ENCODE assay signal across 9 mouse cellular contexts in genomic region chr3:53463765-53464114, GRCm38 (mm10). TPM values are rescaled to one million over a fixed set of nuclear protein-coding genes. Genes with fewer than 3 reads are reported as not detected.
DNase-seq lines count a peak whose midpoint lies in the region; ATAC-seq and TF ChIP-seq lines count a peak whose summit lies in the region.
"Had no signal": no experiment of that assay in that cellular context is flagged by ENCODE, and none has a peak within 500 bp of the region (broad histone marks: within the 10 kb centered on the region; RNA-seq: fewer than 3 reads in every experiment).

No protein-coding gene starts in this region.

- H3K4me2 ChIP-seq in embryonic facial prominence, embryonic 12.5 days (replicated peaks), result peak overlapping the region; percentile 70
- peak overlapping the region; percentile 70 for H3K4me2 ChIP-seq in intestine, postnatal 0 days (replicated peaks; ENCODE audit: low read depth)
- H3K4me2 ChIP-seq in neural tube, embryonic 14.5 days (ENCODE audit: low read depth, low read length), result peak overlapping the region; percentile 59

- no peak for TF ChIP-seq CTCF in liver, adult 2 months (IDR thresholded peaks at IDR 0.05; ENCODE audit: low read depth, low read length)
- TF ChIP-seq CTCF in intestine, postnatal 0 days (IDR thresholded peaks at IDR 0.05; ENCODE audit: low read depth), result no peak

- under 1% methylated on average over 35 of the region's 35 CpGs for WGBS in liver, adult 2 months
- WGBS in embryonic facial prominence, embryonic 12.5 days, result 0% methylated on average over 35 of the region's 35 CpGs
- under 1% methylated on average over 35 of the region's 35 CpGs for WGBS in intestine, postnatal 0 days
- under 1% methylated on average over 33 of the region's 35 CpGs for WGBS in neural tube, embryonic 14.5 days

- H3K79me2 ChIP-seq in liver, adult 2 months (ENCODE audit: control insufficient read depth, insufficient read depth, low read length), result peaks cover 28% of the 10 kb centered on the region; the same call in 1 of the 2 replicates

- no peaks in the 10 kb centered on the region for H3K9me3 ChIP-seq in embryonic facial prominence, embryonic 12.5 days
- no peaks in the 10 kb centered on the region for H3K9me3 ChIP-seq in intestine, postnatal 0 days (ENCODE audit: control insufficient read depth)
- no peaks in the 10 kb centered on the region for H3K9me3 ChIP-seq in neural tube, embryonic 14.5 days (ENCODE audit: control insufficient read depth, low read length)

- ATAC-seq in embryonic facial prominence, embryonic 12.5 days (ENCODE audit: insufficient number of reproducible peaks, insufficient read depth, low FRiP score, low TSS enrichment), result peak; percentile 63
- ATAC-seq in intestine, postnatal 0 days, result peak; percentile 50
- peak; percentile 59; the same call in 1 of the 2 replicates for ATAC-seq in neural tube, embryonic 14.5 days (ENCODE audit: low read depth)

- peak overlapping the region; percentile 79 for H3K27ac ChIP-seq in liver, adult 2 months (replicated peaks; ENCODE audit: insufficient read depth, low read depth, low read length)
- H3K27ac ChIP-seq in embryonic facial prominence, embryonic 12.5 days, result peak overlapping the region; percentile 86
- peak overlapping the region; percentile 87 for H3K27ac ChIP-seq in intestine, postnatal 0 days (ENCODE audit: low read depth, low read length)
- peak overlapping the region; percentile 93 for H3K27ac ChIP-seq in neural tube, embryonic 14.5 days (ENCODE audit: low read depth, low read length)

- no peaks in the 10 kb centered on the region for H3K27me3 ChIP-seq in liver, adult 2 months (ENCODE audit: control insufficient read depth, insufficient read depth, low read length)
- H3K27me3 ChIP-seq in embryonic facial prominence, embryonic 12.5 days, result no peaks in the 10 kb centered on the region
- H3K27me3 ChIP-seq in intestine, postnatal 0 days (replicated peaks; ENCODE audit: control insufficient read depth, insufficient read depth, low read length), result no peaks in the 10 kb centered on the region
- no peaks in the 10 kb centered on the region for H3K27me3 ChIP-seq in neural tube, embryonic 14.5 days (ENCODE audit: control insufficient read depth, insufficient read depth, low read length)

- peaks cover under 1% of the 10 kb centered on the region; the same call in 1 of the 2 replicates for H3K36me3 ChIP-seq in liver, adult 2 months (ENCODE audit: control insufficient read depth, insufficient read depth, low read length)
- 0 out of 2 replicates have a peak, but pooled peaks cover 11% of the 10 kb centered on the region for H3K36me3 ChIP-seq in embryonic facial prominence, embryonic 12.5 days
- peaks cover 10% of the 10 kb centered on the region for H3K36me3 ChIP-seq in intestine, postnatal 0 days (ENCODE audit: control insufficient read depth, insufficient read depth)
- peaks cover 8% of the 10 kb centered on the region; the same call in 1 of the 2 replicates for H3K36me3 ChIP-seq in neural tube, embryonic 14.5 days (ENCODE audit: control insufficient read depth, insufficient read depth, low read length)

- peak overlapping the region; percentile 85 for H3K4me3 ChIP-seq in liver, adult 2 months (ENCODE audit: insufficient read depth, low read depth, low read length)
- peak overlapping the region; percentile 92 for H3K4me3 ChIP-seq in embryonic facial prominence, embryonic 12.5 days
- H3K4me3 ChIP-seq in intestine, postnatal 0 days (ENCODE audit: low read depth, low read length), result peak overlapping the region; percentile 83
- H3K4me3 ChIP-seq in neural tube, embryonic 14.5 days (ENCODE audit: low read depth, low read length), result peak overlapping the region; percentile 81

- 0 out of 2 replicates have a peak, but pooled peaks have one; percentile 15 for TF ChIP-seq POLR2A in liver, adult 2 months (IDR thresholded peaks at IDR 0.05; ENCODE audit: extremely low read depth, insufficient read depth, low read length)

- H3K4me1 ChIP-seq in liver, adult 2 months (ENCODE audit: control insufficient read depth, insufficient read depth, low read length), result peaks cover 15% of the 10 kb centered on the region
- peaks cover 29% of the 10 kb centered on the region for H3K4me1 ChIP-seq in embryonic facial prominence, embryonic 12.5 days
- H3K4me1 ChIP-seq in intestine, postnatal 0 days (replicated peaks; ENCODE audit: control insufficient read depth, insufficient read depth, low read length), result peaks cover 4% of the 10 kb centered on the region; the same call in 1 of the 2 replicates
- peaks cover 31% of the 10 kb centered on the region for H3K4me1 ChIP-seq in neural tube, embryonic 14.5 days (ENCODE audit: control insufficient read depth, insufficient read depth, low read length)

- peak overlapping the region; percentile 89 for H3K9ac ChIP-seq in liver, adult 2 months (ENCODE audit: low read depth, low read length)
- peak overlapping the region; percentile 89 for H3K9ac ChIP-seq in embryonic facial prominence, embryonic 12.5 days
- peak overlapping the region; percentile 95 for H3K9ac ChIP-seq in intestine, postnatal 0 days (ENCODE audit: low read depth, low read length)
- peak overlapping the region; percentile 74 for H3K9ac ChIP-seq in neural tube, embryonic 14.5 days (replicated peaks; ENCODE audit: low read depth, low read length)

- no peak for DNase-seq in liver, adult 2 months (ENCODE audit: extremely low read depth, low read depth, low spot score)
- DNase-seq in liver, result no peak
- DNase-seq in adrenal gland, adult 18-20 months (ENCODE audit: low spot score in 2 of 2), result no peak
- no peak for DNase-seq in urinary bladder, postnatal 14 days (ENCODE audit: low spot score)
- DNase-seq in urinary bladder, postnatal 4 days (ENCODE audit: low spot score in 2 of 2), result no peak

RNA-seq across cellular contexts. Expression of gene Proser1, which starts 0.3 kb away (rescaled TPM):
- 2.4 and 2.6 TPM in 2 replicates for total RNA-seq in liver, adult 2 months (2014; rRNA removed)
- polyA plus RNA-seq in liver, adult 2 months (2012; rRNA removed), result 7.6 and 8.6 TPM in 2 replicates
- 24.6 and 26.2 TPM in 2 replicates for polyA plus RNA-seq in embryonic facial prominence, embryonic 12.5 days (2016; fragmentation: Nextera tagmentation; extraction: Ambion mirVana)
- 8.9 and 9.7 TPM in 2 replicates for polyA plus RNA-seq in intestine, postnatal 0 days (2015; fragmentation: Nextera tagmentation; extraction: Ambion mirVana)
- 19.4 and 23.9 TPM in 2 replicates for polyA plus RNA-seq in neural tube, embryonic 14.5 days (2014; fragmentation: Nextera tagmentation; extraction: Ambion mirVana)
- 10 to 100 TPM; 13.7 to 19.0 TPM for total RNA-seq in adrenal gland, adult 18-20 months (2021)

RNA-seq across cellular contexts. Expression of gene Nhlrc3, which starts 0.6 kb away (rescaled TPM):
- total RNA-seq in liver, adult 2 months (2014; rRNA removed), result 8.0 and 9.0 TPM in 2 replicates
- polyA plus RNA-seq in liver, adult 2 months (2012; rRNA removed), result 5.9 and 6.6 TPM in 2 replicates
- polyA plus RNA-seq in embryonic facial prominence, embryonic 12.5 days (2016; fragmentation: Nextera tagmentation; extraction: Ambion mirVana), result 13.2 and 13.8 TPM in 2 replicates
- 21.0 and 22.8 TPM in 2 replicates for polyA plus RNA-seq in intestine, postnatal 0 days (2015; fragmentation: Nextera tagmentation; extraction: Ambion mirVana)
- polyA plus RNA-seq in neural tube, embryonic 14.5 days (2014; fragmentation: Nextera tagmentation; extraction: Ambion mirVana), result 9.9 and 12.0 TPM in 2 replicates
- 10 to 100 TPM; 10.0 to 11.1 TPM for total RNA-seq in adrenal gland, adult 18-20 months (2021)

RNA-seq across cellular contexts. Expression of gene Stoml3, which starts 24.7 kb away (rescaled TPM):
- not detected in 2 replicates for total RNA-seq in liver, adult 2 months (2014; rRNA removed)
- not detected in 2 replicates for polyA plus RNA-seq in liver, adult 2 months (2012; rRNA removed)
- polyA plus RNA-seq in embryonic facial prominence, embryonic 12.5 days (2016; fragmentation: Nextera tagmentation; extraction: Ambion mirVana), result not detected in 2 replicates
- not detected in 2 replicates for polyA plus RNA-seq in intestine, postnatal 0 days (2015; fragmentation: Nextera tagmentation; extraction: Ambion mirVana)
- 0.19 TPM in 1 of 2 replicates, not detected in the other for polyA plus RNA-seq in neural tube, embryonic 14.5 days (2014; fragmentation: Nextera tagmentation; extraction: Ambion mirVana)
- total RNA-seq in adrenal gland, adult 18-20 months (2021), result not detected
- total RNA-seq: adrenal gland, adult 2 months had no signal
- polyA plus RNA-seq: adrenal gland, adult 2 months had no signal
